ENCODE assay signal across 7 mouse cellular contexts in the genomic region with DNA sequence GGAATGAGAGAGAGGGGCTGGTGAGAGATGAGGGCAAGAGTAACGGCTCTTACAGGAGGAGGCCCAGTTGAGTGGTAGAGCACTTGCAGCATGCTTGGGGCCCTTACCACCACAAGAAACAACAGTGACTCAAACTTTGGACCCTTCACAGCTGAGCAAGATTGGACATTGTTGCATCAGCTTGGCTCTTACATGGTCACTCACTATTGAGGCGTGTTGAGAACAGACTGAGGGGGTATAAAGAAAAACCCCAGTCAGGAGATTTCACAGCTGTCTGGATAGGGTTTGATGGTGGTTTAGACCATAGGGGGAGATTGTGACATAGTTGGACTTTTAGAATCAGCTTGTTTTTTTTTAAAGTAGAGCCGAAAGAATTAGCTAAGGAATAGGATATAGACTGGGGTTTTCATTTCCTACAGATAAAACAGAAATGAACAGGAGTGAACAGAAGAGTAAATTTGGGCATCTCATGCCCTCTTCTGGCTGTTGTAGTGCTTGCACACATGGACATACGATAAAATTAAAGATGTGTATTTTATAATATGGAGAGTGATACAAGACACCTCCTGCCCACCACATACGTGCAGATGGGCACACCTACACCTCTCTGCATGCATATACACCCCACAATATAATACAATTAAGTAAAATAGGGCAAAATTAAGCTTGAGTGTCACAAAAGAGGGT. TPM values are rescaled to one million over a fixed set of nuclear protein-coding genes. Genes with fewer than 3 reads are reported as not detected.
DNase-seq lines count a peak whose midpoint lies in the region; ATAC-seq and TF ChIP-seq lines count a peak whose summit lies in the region.

No protein-coding gene starts in this region.

- H3K9me3 ChIP-seq in MEL (replicated peaks; ENCODE audit: insufficient read depth, low read length): no peaks in the 10 kb centered on the region

- peak in 1 of 3 experiments; percentile 51; a peak in 3 of 6 replicates for TF ChIP-seq CTCF in MEL (IDR thresholded peaks at IDR 0.05 in 2 of 3, conservative IDR thresholded peaks at IDR 0.05 in 1 of 3; ENCODE audit: control insufficient read depth in 1 of 3, insufficient read depth in 1 of 3, low read depth in 2 of 3, low read length in 3 of 3, poor library complexity in 1 of 3, severe bottlenecking in 1 of 3)
- TF ChIP-seq CTCF in embryonic fibroblast, embryonic 13.5 days (IDR thresholded peaks at IDR 0.05; ENCODE audit: borderline replicate concordance, insufficient read depth, low read length): no peak

- peaks cover 0 to 51% of the 10 kb centered on the region in 2 experiments; a peak in 3 of 4 replicates for H3K36me3 ChIP-seq in MEL (ENCODE audit: control insufficient read depth in 1 of 2, insufficient read depth in 2 of 2, low read length in 2 of 2)

- H3K4me1 ChIP-seq in MEL (ENCODE audit: control insufficient read depth in 1 of 2, insufficient read depth in 2 of 2, low read length in 2 of 2): no peaks in the 10 kb centered on the region
- H3K4me1 ChIP-seq in embryonic fibroblast, embryonic 13.5 days (ENCODE audit: control insufficient read depth, insufficient read depth, low read length): no peaks in the 10 kb centered on the region

- peak; percentile 36; the same call in 1 of the 2 replicates for TF ChIP-seq RAD21 in MEL (IDR thresholded peaks at IDR 0.05; ENCODE audit: low read depth, low read length)

- intact Hi-C loops in left cerebral cortex, postnatal 14 days (cut with DNase I): loop anchor here (5.0 kb wide), 1 partner anchor 53 kb away; no protein-coding TSS in a partner anchor

- no peak overlapping the region for H3K9ac ChIP-seq in MEL (ENCODE audit: control insufficient read depth, low read depth, low read length, poor library complexity, severe bottlenecking)

- H3K4me3 ChIP-seq in MEL (ENCODE audit: control insufficient read depth in 1 of 2, insufficient read depth in 1 of 2, low read depth in 2 of 2, low read length in 2 of 2): no peak overlapping the region
- H3K4me3 ChIP-seq in embryonic fibroblast, embryonic 13.5 days (ENCODE audit: insufficient read depth, low read length): no peak overlapping the region

- no peaks in the 10 kb centered on the region for H3K27me3 ChIP-seq in MEL (ENCODE audit: control insufficient read depth in 1 of 2, insufficient read depth in 2 of 2, low read length in 2 of 2)

- H3K27ac ChIP-seq in MEL (ENCODE audit: control insufficient read depth, low read depth, low read length): no peak overlapping the region
- peak overlapping the region; percentile 87 for H3K27ac ChIP-seq in embryonic fibroblast, embryonic 13.5 days (ENCODE audit: insufficient read depth, low read length)

- no peak for TF ChIP-seq EP300 in MEL (IDR thresholded peaks at IDR 0.05; ENCODE audit: low read depth in 1 of 2, low read length in 2 of 2)

- TF ChIP-seq POLR2A in MEL (IDR thresholded peaks at IDR 0.05; ENCODE audit: control insufficient read depth in 1 of 2, insufficient read depth in 1 of 2, low read depth in 1 of 2, low read length in 2 of 2, poor library complexity in 1 of 2): no peak
- 0 out of 2 replicates have a peak, but pooled peaks have one; percentile 9 for TF ChIP-seq POLR2A in embryonic fibroblast, embryonic 13.5 days (IDR thresholded peaks at IDR 0.05; ENCODE audit: low read depth, low read length)

- peak; percentile 30 to 48 for DNase-seq in left cerebral cortex, postnatal 14 days (ENCODE audit: low spot score in 2 of 2)
- DNase-seq in left cerebral cortex, adult 11 months (ENCODE audit: low spot score): no peak
- DNase-seq in MEL (ENCODE audit: low read depth, low spot score): peak; percentile 35
- DNase-seq in urinary bladder, postnatal 25 days (ENCODE audit: low spot score): no peak
- DNase-seq in cerebellum, adult 9-10 months: no peak

- peak; percentile 72 for ATAC-seq in megakaryocyte-erythroid progenitor cell, adult 5-6 weeks (replicated peaks; ENCODE audit: low FRiP score, low TSS enrichment, poor library complexity, severe bottlenecking)

- no peaks in the 10 kb centered on the region; the same call in 1 of the 2 replicates for H3K79me2 ChIP-seq in MEL (ENCODE audit: control insufficient read depth, insufficient read depth, low read length, poor library complexity)

TF ChIP-seq in MEL, 35 proteins besides CTCF, POLR2A, EP300 and RAD21:
- TF ChIP-seq JUND (IDR thresholded peaks at IDR 0.05; ENCODE audit: low read depth, low read length): no peak
- peak; percentile 53 for TF ChIP-seq SMC3 (IDR thresholded peaks at IDR 0.05; ENCODE audit: low read depth, low read length)

RNA-seq across cellular contexts. Expression of a gene that starts 23.4 kb away (rescaled TPM):
- 100 to 1,000 TPM; 102 TPM for total RNA-seq in left cerebral cortex, postnatal 14 days (2021)
- total RNA-seq in MEL (2012; rRNA removed): 55.8 and 59.6 TPM in 2 replicates
- polyA plus RNA-seq in MEL (2012; ENCODE audit: insufficient read depth in 1 of 2, insufficient read length in 2 of 2, low read depth in 1 of 2, low replicate concordance in 2 of 2, missing spikeins in 1 of 2): 10 to 100 TPM in 1 of 2 experiments, not detected in 1; 62.7 TPM
- 155 and 161 TPM in 2 replicates for polyA plus RNA-seq in embryonic fibroblast, embryonic 13.5 days (2011; ENCODE audit: insufficient read length, low read depth, missing spikeins)
- total RNA-seq in megakaryocyte-erythroid progenitor cell, adult 5-6 weeks (2014; fragmentation: Nextera tagmentation): 41.4 and 48.2 TPM in 2 replicates
- 81.3 and 82.5 TPM in 2 replicates for total RNA-seq in megakaryocyte-erythroid progenitor cell, adult 5-6 weeks (2017)

RNA-seq across cellular contexts. Expression of a gene that starts 51.2 kb away (rescaled TPM):
- total RNA-seq in left cerebral cortex, postnatal 14 days (2021): 10 to 100 TPM; 17.9 to 23.4 TPM
- total RNA-seq in MEL (2012; rRNA removed): 13.4 and 14.4 TPM in 2 replicates
- 10 to 100 TPM in 1 of 2 experiments, not detected in 1; 36.6 TPM for polyA plus RNA-seq in MEL (2012; ENCODE audit: insufficient read depth in 1 of 2, insufficient read length in 2 of 2, low read depth in 1 of 2, low replicate concordance in 2 of 2, missing spikeins in 1 of 2)
- 16.4 and 16.7 TPM in 2 replicates for polyA plus RNA-seq in embryonic fibroblast, embryonic 13.5 days (2011; ENCODE audit: insufficient read length, low read depth, missing spikeins)
- total RNA-seq in megakaryocyte-erythroid progenitor cell, adult 5-6 weeks (2014; fragmentation: Nextera tagmentation): 56.6 and 71.1 TPM in 2 replicates
- total RNA-seq in megakaryocyte-erythroid progenitor cell, adult 5-6 weeks (2017): 27.4 and 47.9 TPM in 2 replicates

Comparison
In these comparisons a context has a peak if more than half of its experiments do, and no peak if none do; other contexts are left out.
1. DNase-seq: peak in left cerebral cortex, postnatal 14 days (2 of 2) and MEL (single experiment); none in left cerebral cortex, adult 11 months (single experiment), urinary bladder, postnatal 25 days (single experiment) and cerebellum, adult 9-10 months (single experiment).